In the genomic region with DNA sequence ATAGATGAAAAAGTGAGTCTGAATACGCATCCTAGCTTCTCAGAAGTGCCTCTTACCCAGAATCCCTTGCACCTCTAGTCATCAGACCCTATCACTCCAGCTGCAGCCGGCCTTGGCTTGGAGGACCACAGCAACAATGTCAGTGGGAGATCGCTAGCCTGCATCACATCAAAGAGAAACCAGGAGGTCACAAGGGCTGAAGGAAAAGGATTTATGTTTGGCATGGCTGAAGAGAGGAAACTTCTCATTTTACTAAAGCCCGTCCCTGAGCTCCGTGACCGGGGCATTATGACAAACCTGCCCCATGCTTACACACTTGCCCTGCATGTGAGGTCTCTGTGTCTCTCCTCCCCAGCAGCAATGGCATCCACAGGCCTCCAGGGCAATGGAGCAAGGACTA, we compare ENCODE assay signal across 21 mouse cellular contexts.
A peak's percentile ranks its signal among the peaks of the same experiment; 100 is the strongest.
DNase-seq lines count a peak whose midpoint lies in the region; ATAC-seq lines count a peak whose summit lies in the region.
"Had no signal": no experiment of that assay in that cellular context is flagged by ENCODE, and none has a peak within 500 bp of the region (broad histone marks: within the 10 kb centered on the region; RNA-seq: fewer than 3 reads in every experiment).

No protein-coding gene starts in this region.

- no peak overlapping the region for H3K4me3 ChIP-seq in kidney, embryonic 15.5 days (replicated peaks)
- H3K4me3 ChIP-seq: embryonic facial prominence, embryonic 13.5 days; heart, embryonic 13.5 days; intestine, embryonic 15.5 days; limb, embryonic 13.5 days; midbrain, embryonic 13.5 days had no signal

- no peaks in the 10 kb centered on the region for H3K36me3 ChIP-seq in kidney, embryonic 15.5 days
- H3K36me3 ChIP-seq: embryonic facial prominence, embryonic 13.5 days; G1E; heart, embryonic 13.5 days; intestine, embryonic 15.5 days; limb, embryonic 13.5 days; midbrain, embryonic 13.5 days had no signal

- H3K9ac ChIP-seq in kidney, embryonic 15.5 days, result no peak overlapping the region
- H3K9ac ChIP-seq: embryonic facial prominence, embryonic 13.5 days; heart, embryonic 13.5 days; hindbrain, embryonic 14.5 days; intestine, embryonic 15.5 days; limb, embryonic 13.5 days; liver, embryonic 14.5 days; midbrain, embryonic 13.5 days had no signal

- DNase-seq in embryo, embryonic 10 days (ENCODE audit: low spot score), result peak; percentile 61
- no peak for DNase-seq in embryo, embryonic 9.5 days (ENCODE audit: extremely low spot score)
- no peak for DNase-seq in kidney, postnatal 14 days
- DNase-seq in adrenal gland, adult 8-10 months, result peak; percentile 50
- peak; percentile 46 for DNase-seq in embryo, embryonic 10.5 days (ENCODE audit: low spot score)
- no peak for DNase-seq in c-Kit-positive CD71-positive TER-119-positive erythroid progenitor cells, embryonic 14.5 days (ENCODE audit: low spot score)
- DNase-seq: cerebellum, adult 18-20 months; cerebellum, postnatal 36 days; layer of hippocampus, postnatal 36 days; spleen, adult 18-20 months; thymus, postnatal 25 days had no signal

- H3K27me3 ChIP-seq in kidney, embryonic 15.5 days, result no peaks in the 10 kb centered on the region
- H3K27me3 ChIP-seq: embryonic facial prominence, embryonic 13.5 days; heart, embryonic 13.5 days; intestine, embryonic 15.5 days; limb, embryonic 13.5 days; midbrain, embryonic 13.5 days had no signal

- no peak overlapping the region for H3K4me2 ChIP-seq in kidney, embryonic 15.5 days
- H3K4me2 ChIP-seq: embryonic facial prominence, embryonic 13.5 days; heart, embryonic 13.5 days; hindbrain, embryonic 14.5 days; intestine, embryonic 15.5 days; limb, embryonic 13.5 days; midbrain, embryonic 13.5 days had no signal

- ATAC-seq in kidney, embryonic 15.5 days (replicated peaks; ENCODE audit: low FRiP score), result peak; percentile 26; the same call in 1 of the 2 replicates
- ATAC-seq: activated CD4-positive, CD25-positive, alpha-beta regulatory T cell, adult 4 months; intestine, embryonic 15.5 days; midbrain, embryonic 13.5 days had no signal

- H3K9me3 ChIP-seq in kidney, embryonic 15.5 days (replicated peaks), result no peaks in the 10 kb centered on the region
- H3K9me3 ChIP-seq: embryonic facial prominence, embryonic 13.5 days; G1E; heart, embryonic 13.5 days; intestine, embryonic 15.5 days; limb, embryonic 13.5 days; midbrain, embryonic 13.5 days had no signal

- peaks cover 60% of the 10 kb centered on the region for H3K4me1 ChIP-seq in kidney, embryonic 15.5 days

- 30% methylated on average over 6 of the region's 6 CpGs for WGBS in kidney, embryonic 15.5 days

- peak overlapping the region; percentile 81 for H3K27ac ChIP-seq in kidney, embryonic 15.5 days
- H3K27ac ChIP-seq: embryonic facial prominence, embryonic 13.5 days; heart, embryonic 13.5 days; hindbrain, embryonic 14.5 days; intestine, embryonic 15.5 days; limb, embryonic 13.5 days; liver, embryonic 14.5 days; midbrain, embryonic 13.5 days had no signal

Comparison
In these comparisons a context has a peak if more than half of its experiments do, and no peak if none do; other contexts are left out.
1. DNase-seq: peak in embryo, embryonic 10 days (single experiment), adrenal gland, adult 8-10 months (single experiment) and embryo, embryonic 10.5 days (single experiment); none in embryo, embryonic 9.5 days (single experiment), kidney, postnatal 14 days (single experiment) and c-Kit-positive CD71-positive TER-119-positive erythroid progenitor cells, embryonic 14.5 days (single experiment).